Mouse (Mus musculus): Measurements from ENCODE around the gene Ptov1. TPM values are rescaled to one million over a fixed set of nuclear protein-coding genes. Genes with fewer than 3 reads are reported as not detected.

The Ptov1 gene
- total RNA-seq, 2 experiments from 2014 or later, result 232 to 253 TPM

DNA sequence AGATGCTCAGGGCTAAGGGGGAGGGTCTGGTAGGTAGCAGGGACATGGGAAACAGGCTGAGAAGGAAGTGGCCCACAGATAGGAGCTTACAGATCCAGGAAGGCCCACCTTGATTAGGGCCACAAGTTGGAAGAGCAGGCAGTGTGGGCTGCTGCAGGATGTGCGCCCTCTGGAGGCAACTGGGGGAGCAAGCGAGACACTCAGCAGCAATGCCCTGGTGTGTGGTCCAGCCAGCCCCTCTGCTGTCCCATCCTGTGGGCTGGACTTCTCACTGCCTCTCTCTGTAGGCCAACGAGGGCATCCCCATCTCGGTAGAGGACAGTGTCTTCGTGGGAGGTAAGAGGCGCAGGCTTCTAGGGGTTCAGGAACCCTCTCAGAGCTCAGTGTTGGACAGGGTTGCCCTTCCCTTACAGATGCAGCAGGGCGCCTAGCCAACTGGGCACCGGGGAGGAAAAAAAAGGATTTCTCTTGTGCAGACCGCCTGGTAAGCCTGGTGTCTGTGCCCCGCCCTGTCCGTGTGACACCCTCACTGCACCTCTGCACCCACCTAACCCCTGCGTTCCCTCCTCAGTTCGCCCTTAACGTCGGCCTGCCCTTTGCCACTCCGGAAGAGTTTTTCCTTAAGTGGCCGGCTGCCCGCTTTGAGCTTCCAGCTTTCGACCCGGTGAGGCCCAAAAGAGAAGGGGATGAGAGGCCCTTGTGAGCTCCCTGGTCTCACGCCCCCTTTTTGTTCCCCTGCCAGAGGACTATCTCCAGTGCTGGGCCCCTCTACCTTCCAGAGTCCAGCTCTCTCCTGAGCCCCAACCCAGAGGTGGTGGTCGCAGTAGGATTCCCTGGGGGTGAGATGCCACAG is 8.8 kb downstream of the Ptov1 start:
- DNase-seq (ENCODE audit: low spot score in 2 of 2), result peak; percentile 69 to 75

DNA sequence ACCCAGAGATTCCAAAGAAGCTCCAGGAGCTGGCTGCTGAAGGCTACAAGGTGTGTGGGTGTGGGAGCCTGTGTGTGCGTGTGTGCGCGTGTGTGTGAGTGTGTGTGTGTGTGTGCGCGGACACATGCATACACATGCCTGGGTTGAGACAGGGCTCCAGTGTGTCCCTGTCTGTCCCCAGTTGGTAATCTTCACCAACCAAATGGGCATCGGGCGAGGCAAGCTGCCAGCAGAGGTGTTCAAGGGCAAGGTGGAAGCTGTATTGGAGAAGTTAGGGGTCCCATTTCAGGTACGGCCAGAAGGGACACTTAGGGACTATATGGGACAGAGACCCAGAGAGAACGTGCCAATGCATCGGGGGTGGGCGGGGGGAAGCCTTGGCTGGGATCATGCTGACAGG is 9.7 kb downstream of the Ptov1 start:
- no peak for DNase-seq (ENCODE audit: low spot score in 2 of 2)

DNA sequence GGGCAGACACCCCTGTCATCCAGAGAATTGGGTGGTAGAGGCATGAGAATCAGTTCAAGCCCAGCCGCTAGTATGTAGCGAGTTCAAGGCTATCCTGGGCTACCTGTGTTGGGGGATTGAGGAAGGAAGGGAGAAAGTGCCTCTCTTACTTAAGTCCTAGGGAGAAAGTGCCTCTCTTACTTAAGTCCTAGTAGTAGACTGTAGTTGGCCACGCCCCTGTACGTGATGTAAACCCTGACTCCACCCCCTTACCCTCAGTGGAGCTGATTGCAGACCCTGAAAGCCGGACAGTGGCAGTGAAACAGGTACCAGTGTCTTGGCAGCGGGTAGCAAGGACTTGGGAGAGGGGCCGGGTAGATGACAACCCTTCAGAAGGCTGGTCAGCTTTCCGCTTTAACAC is 11.7 kb downstream of the Ptov1 start:
- no peak for DNase-seq (ENCODE audit: low spot score in 2 of 2)

DNA sequence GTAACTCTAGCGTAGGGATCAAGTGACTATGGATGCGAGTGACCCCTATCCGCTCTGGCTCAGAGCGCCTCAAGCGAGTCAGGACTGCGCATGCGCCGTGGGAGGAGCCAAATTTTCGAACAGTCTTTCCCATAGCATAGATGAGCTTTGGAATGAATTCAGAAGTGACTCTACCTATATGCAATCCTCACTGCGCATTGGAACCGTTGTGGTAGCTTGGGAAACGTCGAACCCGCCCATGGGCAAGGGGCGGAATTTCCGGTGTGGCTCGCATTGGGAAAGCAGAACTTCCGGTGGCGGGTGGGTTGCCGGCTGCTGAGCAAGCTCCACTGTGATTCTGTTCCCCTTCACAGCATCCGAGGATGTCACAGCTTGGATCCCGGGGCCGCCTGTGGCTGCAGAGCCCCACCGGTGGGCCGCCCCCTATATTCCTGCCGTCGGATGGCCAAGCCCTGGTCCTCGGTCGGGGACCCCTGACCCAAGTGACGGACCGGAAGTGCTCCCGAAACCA is 12.5 kb downstream of the Ptov1 start, which contains the start of gene Pnkp:
TSS of gene Pnkp (plus strand) at position 98 of the 511 bp plus-strand sequence.
- peak; percentile 78 to 81 for DNase-seq (ENCODE audit: low spot score in 2 of 2)

DNA sequence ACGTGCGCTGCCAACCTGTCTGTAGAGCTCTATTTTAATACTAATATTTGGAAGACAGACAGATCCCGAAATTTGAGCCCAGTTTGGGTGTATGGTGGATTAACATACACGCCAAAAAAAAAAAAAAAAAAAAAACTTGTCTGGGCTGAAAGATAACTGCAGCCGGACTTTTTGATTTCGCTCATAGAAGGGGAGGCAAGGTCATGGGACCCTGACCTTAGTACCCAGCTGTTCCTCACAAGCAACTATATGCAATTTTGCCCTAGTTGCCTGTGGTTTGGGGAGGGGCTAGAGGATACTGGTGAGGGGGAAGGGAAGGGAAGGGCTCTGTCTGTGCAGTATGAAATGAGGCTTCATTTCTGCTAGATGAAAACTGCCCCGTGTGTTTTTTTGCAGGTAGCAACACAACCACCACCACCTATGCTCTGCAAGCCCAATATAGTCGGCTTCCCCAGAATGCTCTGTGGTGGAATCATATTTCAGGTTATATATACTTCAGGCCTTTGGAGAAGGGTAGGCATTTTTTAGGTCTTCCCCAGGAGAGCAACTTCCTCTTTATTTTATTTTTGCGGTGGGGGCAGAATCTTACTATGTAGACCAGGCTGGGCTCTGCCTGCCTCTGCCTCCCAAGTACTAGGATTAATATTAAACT is 13.2 kb downstream of the Ptov1 start:
- no peak for DNase-seq (ENCODE audit: low spot score in 2 of 2)

DNA sequence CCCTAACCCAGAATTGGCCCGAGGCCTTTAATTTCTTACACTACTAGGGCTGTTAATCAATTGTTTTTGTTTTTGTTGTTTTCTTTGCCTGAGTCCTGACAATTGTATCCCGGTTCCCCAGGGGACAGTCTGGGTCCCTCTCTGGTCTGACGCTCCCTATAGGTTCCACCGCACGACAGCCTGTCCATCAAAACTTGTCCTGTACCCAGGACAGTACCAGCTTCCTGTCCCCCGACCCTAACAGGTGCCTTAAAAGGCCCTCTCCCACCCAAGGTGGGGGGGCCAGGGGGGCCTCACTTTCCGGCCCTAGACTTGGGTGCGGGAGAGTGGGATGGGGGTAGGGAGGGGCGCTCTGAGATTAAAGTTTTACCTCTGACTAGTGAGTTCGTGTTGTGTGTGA is 14.6 kb downstream of the Ptov1 start:
- no peak for DNase-seq (ENCODE audit: low spot score in 2 of 2)

DNA sequence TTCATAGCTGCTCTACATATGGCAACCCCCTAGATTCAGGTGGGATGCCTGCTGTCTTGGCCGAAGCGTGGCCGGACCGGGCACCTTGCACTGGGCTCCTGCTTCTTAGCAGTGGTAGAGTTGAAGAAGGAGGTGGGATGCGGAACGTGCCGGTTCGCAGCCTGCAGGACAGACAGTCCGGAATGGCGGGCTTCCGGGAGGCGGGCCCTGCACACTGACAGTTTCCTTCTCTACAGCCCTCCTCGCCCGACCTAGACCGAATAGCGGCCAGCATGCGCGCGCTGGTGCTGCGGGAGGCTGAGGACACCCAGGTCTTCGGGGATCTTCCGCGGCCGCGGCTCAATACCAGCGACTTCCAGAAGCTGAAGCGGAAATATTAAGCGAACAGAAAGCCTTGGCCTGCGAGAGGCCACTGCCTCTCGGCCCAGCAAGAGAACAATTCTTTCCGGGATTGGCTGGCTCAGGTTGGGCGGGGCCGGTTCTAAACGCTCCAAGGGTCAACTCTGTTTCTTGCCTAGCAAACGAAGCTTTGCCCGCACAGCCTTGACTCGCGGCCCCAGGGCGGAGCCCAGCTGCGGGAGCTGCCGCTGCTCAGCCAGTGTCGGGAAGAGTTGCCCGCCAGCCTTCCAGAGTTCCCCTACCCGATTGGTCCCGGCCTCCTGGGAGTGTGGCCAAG is 15.1 kb downstream of the Ptov1 start:
- DNase-seq (ENCODE audit: low spot score in 2 of 2), result peak; percentile 84 to 85

DNA sequence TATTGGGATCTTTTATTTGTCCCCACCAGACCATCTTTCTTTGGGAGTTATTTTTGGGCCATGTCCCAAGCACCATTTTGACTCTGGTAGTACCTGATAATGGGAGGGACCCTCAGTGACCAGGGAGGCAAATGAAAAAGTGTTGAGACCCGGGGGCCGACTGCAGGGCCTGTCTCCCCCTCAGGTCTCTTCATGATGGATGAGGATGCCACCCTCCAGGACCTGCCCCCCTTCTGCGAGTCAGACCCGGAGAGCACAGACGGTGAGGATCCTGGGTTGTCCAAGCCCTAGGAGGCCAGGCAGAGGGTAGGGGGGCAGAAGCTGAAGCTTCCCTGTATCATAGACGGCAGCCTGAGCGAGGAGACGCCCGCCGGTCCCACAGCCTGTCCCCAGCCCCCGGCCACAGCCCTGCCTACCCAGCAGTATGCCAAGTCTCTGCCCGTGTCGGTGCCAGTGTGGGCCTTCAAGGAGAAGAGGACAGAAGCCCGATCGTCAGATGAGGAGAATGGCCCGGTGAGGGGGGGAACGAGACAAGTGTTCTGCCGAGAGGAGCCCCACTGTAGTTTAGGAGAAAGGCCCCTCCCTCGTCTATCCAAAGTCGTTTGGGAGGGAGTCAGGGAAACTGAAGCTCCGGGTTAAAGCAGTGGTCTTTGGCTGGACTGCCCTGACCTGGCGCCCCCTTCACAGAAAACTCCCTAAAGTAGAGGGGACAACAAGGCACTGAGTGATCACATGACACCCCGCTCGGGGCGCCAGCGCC is 15.8 kb downstream of the Ptov1 start:
- no peak for DNase-seq (ENCODE audit: low spot score in 2 of 2)

DNA sequence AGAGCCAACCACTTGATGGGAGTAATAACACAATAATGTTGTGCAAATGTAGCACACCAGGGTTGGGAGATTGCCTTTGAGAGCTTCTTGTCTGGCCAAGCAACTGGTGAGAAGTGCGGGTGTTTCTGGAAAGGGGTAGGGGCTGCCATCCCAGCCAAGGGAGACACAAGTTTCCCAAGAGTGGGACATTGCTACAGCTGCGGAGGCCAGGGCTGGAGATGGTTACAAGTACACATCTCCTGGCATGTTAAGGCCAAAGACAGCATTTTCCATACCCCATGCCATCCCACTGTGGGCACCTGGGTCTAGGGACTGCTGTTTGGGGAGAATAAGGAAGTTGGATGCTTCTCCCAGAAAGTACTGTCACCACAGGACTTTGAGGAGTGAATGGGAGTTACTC is 16.5 kb downstream of the Ptov1 start:
- DNase-seq (ENCODE audit: low spot score in 2 of 2), result no peak

DNA sequence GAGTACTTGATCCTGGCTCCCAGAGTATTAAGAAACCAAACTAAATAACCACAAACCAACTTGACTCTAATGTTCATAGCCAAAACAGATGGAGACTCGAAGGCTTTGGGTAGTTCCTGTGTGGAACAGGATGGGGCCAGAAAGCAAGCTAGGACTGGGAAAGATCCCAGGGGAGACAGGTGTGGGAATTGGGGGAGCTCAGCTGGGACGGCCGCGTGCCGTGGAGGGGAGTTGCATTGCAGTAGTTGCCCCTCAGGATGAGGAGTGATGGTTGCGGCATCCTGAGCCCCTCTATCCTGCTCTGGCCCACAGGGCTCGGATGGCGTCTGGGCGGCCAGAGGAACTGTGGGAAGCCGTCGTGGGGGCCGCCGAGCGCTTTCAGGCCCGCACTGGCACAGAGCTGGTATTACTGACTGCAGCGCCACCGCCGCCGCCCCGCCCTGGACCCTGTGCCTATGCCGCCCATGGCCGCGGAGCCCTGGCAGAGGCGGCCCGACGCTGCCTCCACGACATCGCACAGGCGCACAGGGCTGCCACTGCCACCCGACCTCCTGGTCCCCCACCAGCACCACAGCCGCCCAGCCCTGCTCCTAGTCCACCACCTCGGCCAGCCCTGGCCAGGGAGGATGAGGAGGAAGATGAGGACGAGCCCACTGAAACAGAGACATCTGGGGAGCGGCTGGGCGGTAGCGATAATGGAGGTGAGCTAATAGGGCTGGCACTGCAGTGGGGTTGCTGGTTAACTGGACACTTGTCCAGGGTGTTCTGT is 17.1 kb downstream of the Ptov1 start:
- DNase-seq (ENCODE audit: low spot score in 2 of 2), result no peak

DNA sequence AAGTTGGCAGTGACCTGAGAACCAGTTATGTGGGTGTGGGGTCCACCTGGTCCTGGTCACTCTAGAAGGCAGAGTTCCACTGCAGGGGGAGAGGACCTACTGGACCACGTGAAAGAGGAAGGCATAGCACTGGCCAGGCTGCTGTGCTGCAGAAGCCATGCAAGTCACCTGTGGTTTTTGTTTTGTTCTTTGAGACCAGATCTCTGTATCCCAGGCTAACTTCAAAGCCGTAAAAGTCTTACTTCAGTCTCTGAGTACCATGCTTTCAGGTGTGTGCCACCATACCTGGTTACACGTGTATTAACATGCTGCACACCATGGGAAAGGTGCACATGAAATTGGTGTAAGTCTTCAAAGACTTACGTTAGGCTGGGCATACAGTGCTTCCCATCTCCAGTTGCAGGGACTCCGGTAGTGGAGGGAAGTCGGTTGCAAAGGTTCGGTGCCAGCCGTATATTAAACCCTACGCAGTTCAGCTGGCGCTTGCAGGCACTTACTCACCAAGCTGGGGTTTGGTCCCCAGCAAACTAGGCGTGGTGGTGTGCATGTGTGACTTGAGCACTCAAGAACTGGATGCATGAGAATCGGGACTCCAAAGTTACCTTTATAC is 17.9 kb downstream of the Ptov1 start:
- DNase-seq (ENCODE audit: low spot score in 2 of 2), result no peak

DNA sequence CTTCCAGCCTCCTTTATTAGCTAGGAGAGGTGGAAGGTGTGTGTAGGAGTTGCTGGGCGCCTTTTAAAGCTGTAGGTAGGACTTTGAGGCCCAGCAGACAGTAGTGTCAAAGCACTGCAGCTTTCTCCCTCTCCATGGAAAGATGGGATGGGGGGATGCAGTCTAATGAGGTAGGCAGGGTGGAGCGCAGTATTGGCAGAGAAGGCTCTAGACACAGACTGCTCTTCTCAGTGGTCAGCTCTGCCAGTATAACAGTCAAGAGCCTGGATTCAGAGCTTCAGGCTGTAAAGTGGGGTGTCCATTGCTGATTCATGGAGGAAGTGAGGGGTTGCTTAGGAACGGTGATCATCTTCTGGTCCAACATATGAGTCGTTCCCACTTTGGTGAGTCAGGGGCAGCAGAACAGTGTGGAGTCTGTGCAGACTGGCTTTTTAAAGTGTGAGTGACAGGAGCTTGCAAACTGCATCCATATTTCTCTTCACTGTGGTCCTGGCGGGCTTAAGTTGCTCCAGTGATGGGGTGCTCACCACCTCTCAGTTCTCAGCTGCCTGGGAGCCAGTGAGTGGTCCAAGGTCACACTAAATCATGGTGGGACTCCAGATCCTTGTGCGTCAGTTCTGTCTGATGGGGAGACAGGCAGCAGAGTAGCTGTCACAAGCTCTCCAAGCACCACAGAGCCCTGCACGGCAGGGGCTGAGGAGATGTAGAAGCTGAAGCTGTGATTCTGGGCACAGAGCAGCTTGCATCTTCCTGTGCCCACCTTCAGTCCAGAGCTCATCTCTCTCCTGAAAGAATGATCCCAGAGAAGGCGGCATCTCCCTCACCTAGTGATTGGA is 18.6 kb downstream of the Ptov1 start:
- no peak for DNase-seq (ENCODE audit: low spot score in 2 of 2)

DNA sequence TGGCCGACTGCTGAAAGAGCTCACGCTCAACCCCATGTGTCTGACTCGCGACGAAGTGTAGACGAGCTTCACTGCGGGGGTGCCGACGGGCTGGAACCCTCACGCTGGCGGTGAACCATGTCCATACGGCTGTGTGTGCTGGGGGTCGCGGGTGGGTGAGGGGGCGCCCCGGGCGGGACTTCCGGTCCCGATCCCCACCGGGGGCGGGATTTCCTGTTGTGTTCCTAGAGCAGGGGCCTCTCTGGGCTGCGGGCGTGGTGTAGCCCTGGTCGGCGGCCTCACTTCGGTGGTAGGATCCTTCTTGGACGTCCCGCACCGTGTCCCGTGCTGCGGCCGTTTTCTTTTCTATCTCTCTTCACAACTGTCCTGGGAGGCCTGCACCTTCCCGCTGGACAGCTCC is 19.4 kb downstream of the Ptov1 start:
- peak; percentile 74 to 77 for DNase-seq (ENCODE audit: low spot score in 2 of 2)

DNA sequence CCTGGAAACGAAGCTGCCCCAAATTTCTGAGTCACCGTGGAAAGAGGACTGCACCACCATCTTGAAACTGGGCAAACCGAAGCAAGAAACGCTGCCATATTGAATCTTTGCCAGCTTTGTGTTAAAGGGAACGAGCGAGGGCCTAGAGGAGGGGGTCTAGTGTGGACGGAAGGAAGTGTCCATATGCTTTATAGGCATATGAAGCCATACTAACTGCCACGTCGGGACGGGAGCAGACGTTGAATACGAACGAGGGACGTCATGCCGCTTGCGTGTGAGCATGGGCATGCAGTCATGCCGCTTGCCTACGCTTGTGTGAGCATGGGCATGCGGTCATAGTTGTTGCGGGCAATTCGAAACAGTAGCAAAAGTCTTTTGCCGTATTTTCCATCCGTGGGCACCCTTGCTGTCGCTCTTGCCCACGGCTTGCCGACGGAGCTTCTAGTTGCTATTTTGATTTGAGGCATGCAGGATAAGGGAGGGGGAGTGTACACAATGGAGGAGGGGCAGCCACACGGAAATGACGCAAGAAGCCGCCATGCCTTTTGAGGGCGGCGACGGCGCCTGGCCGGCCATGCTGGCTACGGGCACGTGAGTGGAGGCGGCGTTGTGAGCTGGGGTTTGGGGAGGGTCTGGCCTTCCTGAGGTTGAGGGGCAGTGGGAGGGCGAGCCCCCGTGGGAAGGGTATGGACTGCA is 20.0 kb downstream of the Ptov1 start:
- DNase-seq (ENCODE audit: low spot score in 2 of 2), result peak; percentile 82 to 83

DNA sequence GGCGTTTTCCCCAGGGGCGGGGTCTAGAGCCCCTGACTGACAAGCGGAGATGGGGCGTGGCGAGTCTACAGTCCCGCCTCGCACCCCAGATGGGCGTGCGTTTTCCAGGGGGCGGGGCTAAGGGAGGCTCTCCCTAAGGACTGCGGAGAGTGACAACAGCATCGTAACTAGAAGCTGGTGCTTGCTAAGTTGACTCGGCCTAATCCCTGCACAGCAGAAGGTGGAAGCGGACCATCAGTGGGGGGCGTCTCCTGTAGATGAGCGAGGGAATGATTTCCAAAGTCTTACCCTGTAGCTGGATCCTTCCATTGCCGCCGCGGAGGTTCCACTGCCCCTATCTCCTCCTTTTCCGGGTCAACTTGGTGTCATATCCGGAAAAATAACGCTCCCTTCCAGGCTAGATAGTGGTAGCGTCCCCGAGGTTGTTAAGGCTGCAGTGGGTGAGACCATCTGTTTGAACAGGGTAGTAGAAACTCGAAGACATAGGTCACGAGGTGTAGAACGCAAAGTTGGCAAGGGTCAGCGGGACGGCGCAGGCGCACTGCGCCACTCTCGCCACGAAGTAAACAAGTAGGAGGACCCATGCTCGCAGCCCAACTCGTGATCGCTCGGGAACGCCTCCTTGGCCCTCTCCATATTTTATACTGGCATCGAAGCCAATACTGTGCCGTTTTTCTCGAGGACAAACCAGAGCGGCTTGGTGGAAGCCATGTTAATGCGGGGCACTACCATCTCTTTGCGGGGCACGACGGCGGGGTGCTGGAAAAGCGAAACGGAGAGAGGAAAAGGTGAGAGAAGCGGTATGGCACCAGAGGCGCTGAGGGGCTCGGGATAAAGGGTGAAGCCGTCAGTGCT is 20.8 kb downstream of the Ptov1 start, which contains the start of the genes Akt1s1 and Tbc1d17:
TSS of gene Akt1s1 (plus strand) at position 431 of the 855 bp plus-strand sequence.
TSS of gene Tbc1d17 (minus strand) at position 519 of the 855 bp plus-strand sequence.
- DNase-seq (ENCODE audit: low spot score in 2 of 2), result peak; percentile 93 to 94

DNA sequence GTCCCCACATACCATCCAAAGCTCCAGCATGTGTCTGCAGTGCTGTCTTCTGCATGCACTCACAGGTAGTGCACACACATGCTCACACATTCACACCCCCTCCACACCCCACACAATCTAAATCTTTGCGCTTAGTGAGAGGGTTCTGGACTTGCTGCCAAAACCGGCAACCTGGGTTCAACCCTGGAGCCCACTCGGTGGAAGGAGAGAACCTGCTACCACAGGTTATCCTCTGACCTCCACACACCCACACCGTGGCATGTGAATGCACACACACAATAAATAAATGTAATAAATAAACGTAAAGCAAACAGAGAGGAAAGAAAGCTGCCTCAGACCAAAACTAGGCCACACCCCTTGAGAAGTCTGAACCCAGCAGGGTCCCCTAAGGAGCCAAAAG is 21.8 kb downstream of the Ptov1 start:
- no peak for DNase-seq (ENCODE audit: low spot score in 2 of 2)

DNA sequence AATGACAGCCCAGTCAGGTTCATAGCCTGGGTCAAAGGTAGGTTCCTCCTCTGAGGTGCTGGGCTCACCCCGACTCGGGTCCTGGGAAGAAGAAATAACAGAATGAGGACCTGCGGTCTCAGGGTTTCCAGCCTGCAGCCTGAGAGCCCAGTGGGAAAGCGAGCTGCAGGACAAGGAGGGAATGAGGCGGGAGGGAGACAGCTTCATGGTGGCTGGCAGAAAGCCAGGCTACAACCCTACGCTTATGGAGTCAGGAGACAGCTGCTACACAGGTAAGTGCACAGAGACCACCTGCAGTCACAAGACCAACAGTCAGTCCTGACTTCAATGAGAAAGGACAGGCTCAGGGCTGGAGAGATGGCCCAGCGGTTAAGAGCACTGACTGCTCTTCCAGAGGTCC is 22.8 kb downstream of the Ptov1 start:
- DNase-seq (ENCODE audit: low spot score in 2 of 2), result no peak
